In the genomic region with DNA sequence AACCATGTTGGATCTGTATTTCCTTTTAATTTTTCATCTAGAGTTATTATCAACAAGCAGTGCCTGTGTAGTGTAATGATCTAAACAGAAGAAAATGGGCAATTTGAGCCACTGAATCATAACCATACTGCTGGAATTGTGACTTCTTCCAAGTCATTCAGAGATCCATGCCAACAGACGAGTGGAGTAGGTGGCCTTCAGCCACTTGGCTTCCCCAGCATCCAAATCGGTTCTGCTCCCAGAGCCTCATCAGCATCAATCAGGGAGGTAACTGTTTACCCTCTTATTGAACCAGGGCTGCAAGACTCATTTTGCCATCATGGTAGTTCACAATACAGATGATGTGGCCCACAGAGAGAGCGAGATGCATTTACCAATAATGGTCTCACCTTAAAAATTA, we compare ENCODE assay signal across 17 mouse cellular contexts.
DNase-seq lines count a peak whose midpoint lies in the region; ATAC-seq lines count a peak whose summit lies in the region.
"Had no signal": no experiment of that assay in that cellular context is flagged by ENCODE, and none has a peak within 500 bp of the region (broad histone marks: within the 10 kb centered on the region; RNA-seq: fewer than 3 reads in every experiment).

No protein-coding gene starts in this region.

- 0 out of 2 replicates have a peak, but pooled peaks have one; percentile 4 for ATAC-seq in cerebellum, adult (ENCODE audit: insufficient number of reproducible peaks, low FRiP score, low TSS enrichment)
- ATAC-seq: activated CD4-positive, CD25-positive, alpha-beta regulatory T cell, adult 4 months; CD4-positive, CD25-positive, alpha-beta regulatory T cell, adult 4 months; forebrain, embryonic 14.5 days; forebrain, embryonic 16.5 days; Patski had no signal

- no peak for DNase-seq in cerebellum, adult 11-12 months
- peak; percentile 32 to 70 for DNase-seq in cerebellum, postnatal 14 days
- DNase-seq in cerebellum, postnatal 4 days (ENCODE audit: low spot score in 2 of 2), result no peak
- DNase-seq in layer of hippocampus, postnatal 14 days (ENCODE audit: low spot score in 2 of 2), result peak; percentile 5 to 41
- DNase-seq in layer of hippocampus, postnatal 25 days (ENCODE audit: extremely low spot score in 1 of 2, low spot score in 1 of 2), result no peak
- DNase-seq: adrenal gland, adult 8-10 months; adrenal gland, postnatal 14 days; adrenal gland, postnatal 36 days; B cell, adult 2 months; cerebellum, adult 9-10 months; embryo, embryonic 11 days had no signal

Comparison
In these comparisons a context has a peak if more than half of its experiments do, and no peak if none do; other contexts are left out.
1. DNase-seq: peak in cerebellum, postnatal 14 days (2 of 2) and layer of hippocampus, postnatal 14 days (2 of 2); none in cerebellum, adult 11-12 months (single experiment), cerebellum, postnatal 4 days (0 of 2) and layer of hippocampus, postnatal 25 days (0 of 2).